Mouse (Mus musculus) megakaryocyte, embryonic 14.5 days (primary cell): ENCODE data around the gene Gm4302. TPM values are rescaled to one million over a fixed set of nuclear protein-coding genes. Genes with fewer than 3 reads are reported as not detected.
"Not testable (repeated sequence)": the region's sequence is repeated elsewhere in the genome, so short reads cannot be mapped to it uniquely, and the experiment has no call there.

Source experiments
- H3K27me3 ChIP-seq: replicated peaks from 2 replicates; pipeline ENCODE3; 2012; ENCODE audit warnings: inconsistent platforms
- H3K36me3 ChIP-seq: replicated peaks from 2 replicates; pipeline ENCODE3; 2012; ENCODE audit warnings: low read length, inconsistent platforms, mixed read lengths
- H3K4me1 ChIP-seq: 2 replicates; pipeline ENCODE4 v1.6.1; 2012; ENCODE audit warnings: inconsistent platforms
- H3K4me3 ChIP-seq: replicated peaks from 2 replicates; pipeline ENCODE3; 2012; ENCODE audit warnings: moderate library complexity, mild to moderate bottlenecking, inconsistent platforms
- H3K9me3 ChIP-seq: 2 replicates; pipeline ENCODE4 v1.6.1; 2012; ENCODE audit warnings: inconsistent platforms
- FLI1 ChIP-seq: IDR thresholded peaks from 2 replicates; pipeline ENCODE4 v1.6.1; 2012; ENCODE audit warnings: low read length, inconsistent platforms, mixed read lengths
- GATA1 ChIP-seq: IDR thresholded peaks from 3 replicates; pipeline ENCODE4 v1.6.1; 2012; ENCODE audit warnings: mixed read lengths, low read length, inconsistent platforms, borderline replicate concordance
- polyA plus RNA-seq: library from polyadenylated mRNA; stranded (reverse); fragments of >175 nt; gene quantifications from 2 replicates; pipeline ENCODE4 v1.2.3, GENCODE M21; 2012; ENCODE audit warnings: low replicate concordance; ENCODE audit not compliant: insufficient read depth

Gm4302 gene
- polyA plus RNA-seq: not detected in 2 replicates

- H3K4me1 ChIP-seq, H3K4me3 ChIP-seq, H3K9me3 ChIP-seq, H3K27me3 ChIP-seq, H3K36me3 ChIP-seq: not testable (repeated sequence)
These were observed at the start of gene Gm4302 for GRCm38 (mm10) chr10:100340536-100340935. Gm4302 (plus strand) TSS chr10:100340836.

GRCm38 (mm10) chr10:100296105-100296504 is 44.5 kb upstream of the Gm4302 start:
- no peaks in the 10 kb centered on the region for H3K27me3 ChIP-seq
- H3K4me3 ChIP-seq: no peak overlapping the region
- TF ChIP-seq GATA1 (no peak), FLI1 (no peak)
- H3K9me3 ChIP-seq: no peaks in the 10 kb centered on the region
- no peaks in the 10 kb centered on the region for H3K36me3 ChIP-seq
- no peaks in the 10 kb centered on the region for H3K4me1 ChIP-seq

GRCm38 (mm10) chr10:100300106-100300505 is 40.5 kb upstream of the Gm4302 start:
- not testable (repeated sequence) for H3K4me1 ChIP-seq, H3K36me3 ChIP-seq, H3K27me3 ChIP-seq, H3K9me3 ChIP-seq, H3K4me3 ChIP-seq

GRCm38 (mm10) chr10:100335376-100335775 is 5.3 kb upstream of the Gm4302 start, which contains the start of gene Gm4301:
Gm4301 (plus strand) TSS chr10:100335676.
- H3K36me3 ChIP-seq, H3K4me3 ChIP-seq, H3K4me1 ChIP-seq, H3K9me3 ChIP-seq, H3K27me3 ChIP-seq: not testable (repeated sequence)

GRCm38 (mm10) chr10:100345672-100346071 is 5.0 kb downstream of the Gm4302 start, which contains the start of gene Gm4303:
Gm4303 (plus strand) TSS chr10:100345972.
- H3K4me1 ChIP-seq, H3K27me3 ChIP-seq, H3K9me3 ChIP-seq, H3K4me3 ChIP-seq, H3K36me3 ChIP-seq: not testable (repeated sequence)

- not testable (repeated sequence) for H3K4me1 ChIP-seq, H3K9me3 ChIP-seq, H3K36me3 ChIP-seq, H3K27me3 ChIP-seq, H3K4me3 ChIP-seq
These were observed 10.2 kb downstream of the Gm4302 start, which contains the start of gene Gm4305 for GRCm38 (mm10) chr10:100350793-100351192. Gm4305 (plus strand) TSS chr10:100351093.

- not testable (repeated sequence) for H3K4me3 ChIP-seq, H3K27me3 ChIP-seq, H3K9me3 ChIP-seq, H3K4me1 ChIP-seq, H3K36me3 ChIP-seq
These were observed 16.2 kb downstream of the Gm4302 start for GRCm38 (mm10) chr10:100356841-100357240.

GRCm38 (mm10) chr10:100361038-100361437 is 20.4 kb downstream of the Gm4302 start, which contains the start of gene Gm4307:
Gm4307 (plus strand) TSS chr10:100361338.
- not testable (repeated sequence) for H3K4me1 ChIP-seq, H3K36me3 ChIP-seq, H3K4me3 ChIP-seq, H3K9me3 ChIP-seq, H3K27me3 ChIP-seq

GRCm38 (mm10) chr10:100382460-100382859 is 41.8 kb downstream of the Gm4302 start, which contains the start of gene Gm4312:
Gm4312 (minus strand) TSS chr10:100382560.
- H3K27me3 ChIP-seq, H3K4me1 ChIP-seq, H3K9me3 ChIP-seq, H3K4me3 ChIP-seq, H3K36me3 ChIP-seq: not testable (repeated sequence)

Other genes with a start within 250 kb of the Gm4302 start
- gene Gm4301, start 5.2 kb upstream of the Gm4302 start, polyA plus RNA-seq: not detected in 2 replicates
- gene Gm4303, start 5.1 kb downstream of the Gm4302 start, polyA plus RNA-seq: not detected in 2 replicates
- not detected in 2 replicates for gene Gm4305, start 10.3 kb downstream of the Gm4302 start, polyA plus RNA-seq
- not detected in 2 replicates for gene Gm4307, start 20.5 kb downstream of the Gm4302 start, polyA plus RNA-seq
- not detected in 2 replicates for gene Gm4312, start 41.7 kb downstream of the Gm4302 start, polyA plus RNA-seq
- 0.31 TPM in 1 of 2 replicates, not detected in the other for gene Tmtc3, start 146.5 kb downstream of the Gm4302 start, polyA plus RNA-seq
- 0.12 TPM in 1 of 2 replicates, not detected in the other for gene Cep290, start 146.7 kb downstream of the Gm4302 start, polyA plus RNA-seq
- 3.3 TPM in 1 of 2 replicates, not detected in the other for gene 4930430F08Rik, start 249.6 kb downstream of the Gm4302 start, polyA plus RNA-seq
- gene 1700017N19Rik, start 249.6 kb downstream of the Gm4302 start, polyA plus RNA-seq: not detected in 2 replicates